Mouse (Mus musculus) heart, embryonic 16.5 days (tissue): ENCODE measurements around the gene Crbn. TPM values are rescaled to one million over a fixed set of nuclear protein-coding genes. Genes with fewer than 3 reads are reported as not detected.

Source experiments
- ATAC-seq: fragments of 200-750 bp; cut with Nextera tagmentation; replicated peaks from 2 replicates; pipeline ENCODE4 v1.8.0; 2017; ENCODE audit warnings: moderate number of reproducible peaks; ENCODE audit not compliant: insufficient read depth, low FRiP score; ENCODE audit errors: extremely low read depth
- H3K27ac ChIP-seq: fragments of 300-500 bp; sonication (generic); 2 replicates; pipeline ENCODE4 v1.5.1; 2014; ENCODE audit warnings: mild to moderate bottlenecking, low read length, control low read depth, moderate library complexity
- H3K27me3 ChIP-seq: fragments of 300-500 bp; sonication (generic); 2 replicates; pipeline ENCODE4 v1.6.1; 2014; ENCODE audit warnings: low read length, mixed read lengths; ENCODE audit not compliant: control insufficient read depth, insufficient read depth
- H3K36me3 ChIP-seq: fragments of 300-500 bp; sonication (generic); 2 replicates; pipeline ENCODE4 v1.6.1; 2014; ENCODE audit not compliant: control insufficient read depth, insufficient read depth
- H3K4me1 ChIP-seq: fragments of 300-500 bp; sonication (generic); 2 replicates; pipeline ENCODE4 v1.6.1; 2014; ENCODE audit warnings: low read length, mixed read lengths; ENCODE audit not compliant: control insufficient read depth, insufficient read depth
- H3K4me2 ChIP-seq: fragments of 300-500 bp; sonication (generic); 2 replicates; pipeline ENCODE4 v1.6.1; 2014; ENCODE audit warnings: low read depth, mild to moderate bottlenecking, control low read depth, low read length
- H3K4me3 ChIP-seq: fragments of 300-500 bp; sonication (generic); 2 replicates; pipeline ENCODE4 v1.5.1; 2014; ENCODE audit warnings: mild to moderate bottlenecking, control low read depth, low read length
- H3K9ac ChIP-seq: fragments of 300-500 bp; sonication (generic); 2 replicates; pipeline ENCODE4 v1.6.1; 2014; ENCODE audit warnings: low read length, control low read depth
- H3K9me3 ChIP-seq: fragments of 300-500 bp; sonication (generic); replicated peaks from 2 replicates; pipeline ENCODE4 v1.6.1; 2016; ENCODE audit warnings: low read length; ENCODE audit not compliant: control insufficient read depth
- WGBS: fragments of 180-500 bp; shearing (Covaris S2); extraction: QIAGEN DNeasy Blood & Tissue Kit; methylation state at CpG from one replicate; pipeline ENCODE4 v1.1.7; 2014; 5-methylcytosine and 5-hydroxymethylcytosine counted together
- polyA plus RNA-seq: library from polyadenylated mRNA; unstranded; fragments of >200 nt; fragmentation: Nextera tagmentation; extraction: Ambion mirVana; gene quantifications from 2 replicates; pipeline ENCODE4 v1.2.1, GENCODE M21; 2015

The Crbn gene
- 35.8 and 38.9 TPM in 2 replicates for polyA plus RNA-seq

GRCm38 (mm10) chr6:106799333-106800226 is at the start of gene Crbn:
Gene Crbn, minus strand, starts transcription at chr6:106800077.
- Histone ChIP-seq H3K4me1 (peaks cover 14% of the 10 kb centered on the region), H3K9me3 (no peaks in the 10 kb centered on the region), H3K27ac (no peak within 1 kb of the TSS), H3K27me3 (no peaks in the 10 kb centered on the region), H3K4me3 (peak within 1 kb of the TSS; percentile 96), H3K36me3 (peaks cover 8% of the 10 kb centered on the region), H3K4me2 (peak within 1 kb of the TSS; percentile 93), H3K9ac (peak within 1 kb of the TSS; percentile 87)
- WGBS = 2% methylated on average over 57 of the region's 57 CpGs
- ATAC-seq = peak; percentile 95

- H3K4me1 ChIP-seq = no peaks in the 10 kb centered on the region
- no peak overlapping the region for H3K9ac ChIP-seq
- no peak overlapping the region for H3K4me2 ChIP-seq
- WGBS = 40% methylated on average over 1 of the region's 1 CpGs
- H3K27ac ChIP-seq = no peak overlapping the region
- no peaks in the 10 kb centered on the region for H3K27me3 ChIP-seq
- no peak overlapping the region for H3K4me3 ChIP-seq
- ATAC-seq = no peak
- 0 out of 2 replicates have a peak, but pooled peaks cover 2% of the 10 kb centered on the region for H3K9me3 ChIP-seq
- no peaks in the 10 kb centered on the region for H3K36me3 ChIP-seq
Measured at GRCm38 (mm10) chr6:106840181-106840580, 40.3 kb upstream of the Crbn start.

- H3K27ac ChIP-seq = no peak overlapping the region
- no peak overlapping the region for H3K9ac ChIP-seq
- H3K36me3 ChIP-seq = no peaks in the 10 kb centered on the region
- no peak overlapping the region for H3K4me3 ChIP-seq
- no peaks in the 10 kb centered on the region for H3K4me1 ChIP-seq
- 73% methylated on average over 3 of the region's 3 CpGs for WGBS
- no peaks in the 10 kb centered on the region for H3K27me3 ChIP-seq
- H3K4me2 ChIP-seq = no peak overlapping the region
- ATAC-seq = no peak
- no peaks in the 10 kb centered on the region for H3K9me3 ChIP-seq
Measured at GRCm38 (mm10) chr6:106838053-106838452, 38.2 kb upstream of the Crbn start.

- no peaks in the 10 kb centered on the region for H3K27me3 ChIP-seq
- no peaks in the 10 kb centered on the region for H3K4me1 ChIP-seq
- no peak overlapping the region for H3K4me3 ChIP-seq
- no peak for ATAC-seq
- no peaks in the 10 kb centered on the region for H3K9me3 ChIP-seq
- H3K9ac ChIP-seq = no peak overlapping the region
- no peak overlapping the region for H3K4me2 ChIP-seq
- no peak overlapping the region for H3K27ac ChIP-seq
- WGBS = 34% methylated on average over 2 of the region's 2 CpGs
- H3K36me3 ChIP-seq = no peaks in the 10 kb centered on the region
Measured at GRCm38 (mm10) chr6:106835316-106835715, 35.4 kb upstream of the Crbn start.

- Histone ChIP-seq H3K36me3 (no peaks in the 10 kb centered on the region), H3K9ac (no peak overlapping the region), H3K4me2 (no peak overlapping the region), H3K4me1 (no peaks in the 10 kb centered on the region), H3K27ac (no peak overlapping the region), H3K27me3 (no peaks in the 10 kb centered on the region), H3K4me3 (no peak overlapping the region), H3K9me3 (no peaks in the 10 kb centered on the region)
- 52% methylated on average over 1 of the region's 1 CpGs for WGBS
- ATAC-seq = no peak
Measured at GRCm38 (mm10) chr6:106822329-106822728, 22.5 kb upstream of the Crbn start.

- H3K9me3 ChIP-seq = no peaks in the 10 kb centered on the region
- no peak for ATAC-seq
Measured at GRCm38 (mm10) chr6:106820566-106820965, 20.7 kb upstream of the Crbn start.

GRCm38 (mm10) chr6:106819906-106820305 is 20.0 kb upstream of the Crbn start:
- Histone ChIP-seq H3K9ac (no peak overlapping the region), H3K4me2 (no peak overlapping the region), H3K4me3 (no peak overlapping the region), H3K36me3 (no peaks in the 10 kb centered on the region), H3K9me3 (no peaks in the 10 kb centered on the region), H3K4me1 (no peaks in the 10 kb centered on the region), H3K27ac (no peak overlapping the region), H3K27me3 (no peaks in the 10 kb centered on the region)
- WGBS = 71% methylated on average over 3 of the region's 3 CpGs
- no peak for ATAC-seq

More at GRCm38 (mm10) chr6:106820566-106820965, 20.7 kb upstream of the Crbn start:
- Histone ChIP-seq H3K27ac (no peak overlapping the region), H3K4me1 (no peaks in the 10 kb centered on the region), H3K4me3 (no peak overlapping the region), H3K4me2 (no peak overlapping the region), H3K9ac (no peak overlapping the region), H3K27me3 (no peaks in the 10 kb centered on the region), H3K36me3 (no peaks in the 10 kb centered on the region)

- no peaks in the 10 kb centered on the region for H3K27me3 ChIP-seq
- no peaks in the 10 kb centered on the region for H3K9me3 ChIP-seq
- H3K36me3 ChIP-seq = no peaks in the 10 kb centered on the region
- no peak overlapping the region for H3K9ac ChIP-seq
- H3K27ac ChIP-seq = no peak overlapping the region
- H3K4me1 ChIP-seq = no peaks in the 10 kb centered on the region
- no peak overlapping the region for H3K4me2 ChIP-seq
- no peak overlapping the region for H3K4me3 ChIP-seq
- ATAC-seq = no peak
Measured at GRCm38 (mm10) chr6:106819246-106819645, 19.4 kb upstream of the Crbn start.

GRCm38 (mm10) chr6:106810686-106811085 is 10.8 kb upstream of the Crbn start:
- no peaks in the 10 kb centered on the region for H3K36me3 ChIP-seq
- no peak overlapping the region for H3K4me3 ChIP-seq
- H3K27ac ChIP-seq = no peak overlapping the region
- no peak overlapping the region for H3K4me2 ChIP-seq
- no peak for ATAC-seq
- H3K4me1 ChIP-seq = no peaks in the 10 kb centered on the region
- WGBS = 74% methylated on average over 3 of the region's 3 CpGs
- H3K27me3 ChIP-seq = no peaks in the 10 kb centered on the region
- no peak overlapping the region for H3K9ac ChIP-seq
- H3K9me3 ChIP-seq = no peaks in the 10 kb centered on the region
